Mouse (Mus musculus) hindbrain, embryonic 11.5 days (tissue): ENCODE data around the gene Fgfr2. TPM values are rescaled to one million over a fixed set of nuclear protein-coding genes. Genes with fewer than 3 reads are reported as not detected.

Experiments used
- ATAC-seq: fragments of 200-750 bp; cut with Nextera tagmentation; 2 replicates; pipeline ENCODE4 v1.8.0; 2017; ENCODE audit warnings: mild to moderate bottlenecking, moderate TSS enrichment, moderate library complexity; ENCODE audit not compliant: low FRiP score
- DNase-seq: peaks from one replicate; pipeline ENCODE4 v3.0.0-alpha.2; 2015; ENCODE audit warnings: low spot score
- H3K27ac ChIP-seq: fragments of 300-500 bp; sonication (generic); 2 replicates; pipeline ENCODE4 v1.5.1; 2014; ENCODE audit warnings: mild to moderate bottlenecking, low read depth, low read length
- H3K27me3 ChIP-seq: fragments of 300-500 bp; sonication (generic); 2 replicates; pipeline ENCODE4 v1.6.1; 2014; ENCODE audit warnings: mild to moderate bottlenecking, low read length, moderate library complexity, mixed read lengths; ENCODE audit not compliant: control insufficient read depth, insufficient read depth
- H3K36me3 ChIP-seq: fragments of 300-500 bp; sonication (generic); 2 replicates; pipeline ENCODE4 v1.6.1; 2014; ENCODE audit warnings: mild to moderate bottlenecking, low read length, moderate library complexity, mixed read lengths; ENCODE audit not compliant: control insufficient read depth, insufficient read depth
- H3K4me1 ChIP-seq: fragments of 300-500 bp; sonication (generic); replicated peaks from 2 replicates; pipeline ENCODE4 v1.6.1; 2014; ENCODE audit warnings: low read length, mixed read lengths; ENCODE audit not compliant: control insufficient read depth, insufficient read depth
- H3K4me2 ChIP-seq: fragments of 300-500 bp; sonication (generic); replicated peaks from 2 replicates; pipeline ENCODE4 v1.6.1; 2014; ENCODE audit warnings: mild to moderate bottlenecking, low read depth, low read length
- H3K4me3 ChIP-seq: fragments of 300-500 bp; sonication (generic); 2 replicates; pipeline ENCODE4 v1.5.1; 2014; ENCODE audit warnings: low read depth, low read length
- H3K9ac ChIP-seq: fragments of 300-500 bp; sonication (generic); 2 replicates; pipeline ENCODE4 v1.6.1; 2014; ENCODE audit warnings: low read depth, low read length
- H3K9me3 ChIP-seq: fragments of 300-500 bp; sonication (generic); 2 replicates; pipeline ENCODE4 v1.6.1; 2016; ENCODE audit warnings: low read length; ENCODE audit not compliant: control insufficient read depth
- WGBS: fragments of 180-500 bp; shearing (Covaris S2); extraction: QIAGEN DNeasy Blood & Tissue Kit; methylation state at CpG from one replicate; pipeline ENCODE4 v1.1.7; 2014; 5-methylcytosine and 5-hydroxymethylcytosine counted together
- polyA plus RNA-seq: library from polyadenylated mRNA; unstranded; fragments of >200 nt; fragmentation: Nextera tagmentation; extraction: Ambion mirVana; gene quantifications from 2 replicates; pipeline ENCODE4 v1.2.1, GENCODE M21; 2014

The Fgfr2 gene
- polyA plus RNA-seq, 1 experiment from 2014 or later = 71.3 TPM

DNA sequence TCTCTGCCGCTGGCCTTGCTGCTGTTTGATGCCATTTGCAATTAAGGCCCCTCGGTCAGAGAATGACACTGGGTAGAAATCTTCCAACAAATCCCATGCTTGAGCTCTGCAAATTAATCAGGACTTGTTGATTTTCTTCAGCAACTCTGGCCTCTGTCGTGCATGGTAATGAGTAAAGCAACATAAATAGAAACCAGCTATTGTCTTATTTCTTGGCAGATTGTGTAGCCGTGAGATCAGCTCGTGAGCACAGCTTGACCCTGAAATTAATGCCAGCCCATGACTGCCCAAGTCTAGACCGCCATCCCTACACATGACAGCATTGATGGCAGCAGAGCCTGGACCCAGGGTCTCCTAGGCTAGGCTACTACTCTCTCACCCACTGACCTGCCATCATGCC lies 994.5 kb downstream of the Fgfr2 start:
- H3K4me1 ChIP-seq = no peaks in the 10 kb centered on the region
- no peaks in the 10 kb centered on the region for H3K27me3 ChIP-seq
- no peak overlapping the region for H3K27ac ChIP-seq
- WGBS = 85% methylated on average over 6 of the region's 6 CpGs
- DNase-seq (no peak), ATAC-seq (no peak)
- H3K36me3 ChIP-seq = no peaks in the 10 kb centered on the region
- H3K4me3 ChIP-seq = no peak overlapping the region
- H3K9me3 ChIP-seq = no peaks in the 10 kb centered on the region
- no peak overlapping the region for H3K9ac ChIP-seq
- no peak overlapping the region for H3K4me2 ChIP-seq

- H3K9ac ChIP-seq = no peak overlapping the region
- DNase-seq = no peak
- H3K4me1 ChIP-seq = no peaks in the 10 kb centered on the region
Observed at GRCm38 (mm10) chr7:132124948-132125347, 998.2 kb downstream of the Fgfr2 start.

DNA sequence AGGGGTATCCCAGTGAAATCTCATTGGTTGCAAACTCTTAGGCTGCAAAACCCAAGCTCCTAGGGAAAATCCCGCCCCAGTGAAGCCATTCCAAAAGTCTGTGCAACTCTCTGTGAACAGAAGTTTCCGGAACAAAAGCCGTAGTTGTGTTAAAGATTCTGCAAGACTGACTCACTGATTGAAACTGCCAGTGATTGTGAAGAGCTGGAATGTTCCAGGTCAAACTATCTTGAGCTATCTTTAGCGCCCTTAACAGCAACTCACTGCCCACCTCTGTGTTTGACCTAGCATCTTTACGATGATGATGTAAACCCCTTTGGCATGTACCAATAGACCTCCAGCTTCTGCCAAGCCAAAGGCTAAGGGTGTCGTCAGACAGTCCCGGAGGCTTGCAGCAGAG lies 999.9 kb downstream of the Fgfr2 start:
- no peaks in the 10 kb centered on the region for H3K36me3 ChIP-seq
- 91% methylated on average over 7 of the region's 7 CpGs for WGBS

More at GRCm38 (mm10) chr7:132124948-132125347, 998.2 kb downstream of the Fgfr2 start:
- ATAC-seq = no peak
- H3K9me3 ChIP-seq = no peaks in the 10 kb centered on the region
- no peaks in the 10 kb centered on the region for H3K27me3 ChIP-seq
- H3K27ac ChIP-seq = no peak overlapping the region
- no peaks in the 10 kb centered on the region for H3K36me3 ChIP-seq
- H3K4me2 ChIP-seq = no peak overlapping the region
- no peak overlapping the region for H3K4me3 ChIP-seq
- 79% methylated on average over 7 of the region's 7 CpGs for WGBS

GRCm38 (mm10) chr7:132119817-132120216 lies 1003.3 kb downstream of the Fgfr2 start:
- H3K9ac ChIP-seq = no peak overlapping the region
- no peaks in the 10 kb centered on the region for H3K9me3 ChIP-seq
- H3K4me1 ChIP-seq = no peaks in the 10 kb centered on the region
- DNase-seq (no peak), ATAC-seq (no peak)
- H3K27ac ChIP-seq = no peak overlapping the region
- H3K36me3 ChIP-seq = no peaks in the 10 kb centered on the region
- H3K27me3 ChIP-seq = no peaks in the 10 kb centered on the region
- WGBS = 92% methylated on average over 4 of the region's 4 CpGs
- no peak overlapping the region for H3K4me2 ChIP-seq
- H3K4me3 ChIP-seq = no peak overlapping the region

More for the DNA sequence above, 999.9 kb downstream of the Fgfr2 start:
- H3K9ac ChIP-seq = no peak overlapping the region
- H3K27me3 ChIP-seq = no peaks in the 10 kb centered on the region
- H3K4me3 ChIP-seq = no peak overlapping the region
- H3K4me1 ChIP-seq = no peaks in the 10 kb centered on the region
- DNase-seq = no peak
- H3K27ac ChIP-seq = no peak overlapping the region
- ATAC-seq = no peak
- H3K9me3 ChIP-seq = no peaks in the 10 kb centered on the region
- H3K4me2 ChIP-seq = no peak overlapping the region

DNA sequence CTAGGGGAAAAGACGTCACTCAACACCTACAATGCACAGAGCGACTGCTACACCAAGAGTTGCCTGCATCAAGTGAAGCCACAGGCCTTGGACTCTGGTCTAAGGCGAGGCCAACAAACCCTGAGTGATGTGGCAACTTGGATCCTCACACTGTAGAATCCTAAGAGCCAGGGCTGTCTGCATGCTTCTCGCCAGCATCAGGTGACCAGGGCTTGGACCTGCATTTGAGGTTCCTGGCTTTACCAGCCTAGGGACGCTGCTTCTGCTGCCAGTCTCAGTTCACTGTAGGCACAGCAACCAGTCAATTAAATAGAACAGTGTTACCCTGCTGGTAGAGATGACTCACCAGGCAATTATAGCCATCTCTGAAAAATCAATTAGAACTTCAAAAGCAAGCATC lies 1011.4 kb downstream of the Fgfr2 start:
- Histone ChIP-seq H3K27ac (no peak overlapping the region), H3K9me3 (no peaks in the 10 kb centered on the region), H3K4me3 (no peak overlapping the region), H3K27me3 (no peaks in the 10 kb centered on the region), H3K4me2 (no peak overlapping the region), H3K36me3 (no peaks in the 10 kb centered on the region), H3K4me1 (no peaks in the 10 kb centered on the region), H3K9ac (no peak overlapping the region)
- 81% methylated on average over 5 of the region's 5 CpGs for WGBS
- DNase-seq (no peak), ATAC-seq (no peak)

DNA sequence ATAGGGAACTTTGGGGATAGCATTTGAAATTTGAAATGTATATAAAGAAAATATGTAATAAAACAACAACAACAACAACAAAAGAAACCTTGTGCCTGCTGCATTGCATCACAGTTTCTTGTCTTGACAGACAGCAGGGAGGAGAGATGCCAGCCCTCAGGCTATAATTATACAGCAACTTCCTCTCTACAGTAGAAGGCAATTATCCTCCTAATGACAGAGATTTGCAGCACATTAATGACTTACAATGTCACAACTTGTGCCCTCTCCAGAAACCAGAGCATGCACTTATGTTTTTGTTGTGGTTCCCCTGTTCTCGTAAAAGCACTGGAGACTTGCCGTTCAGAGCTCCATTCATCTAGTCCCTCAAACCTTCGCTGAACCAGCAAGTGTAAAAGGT lies 1012.8 kb downstream of the Fgfr2 start:
- WGBS = 92% methylated on average over 3 of the region's 3 CpGs
- no peak for DNase-seq
- no peaks in the 10 kb centered on the region for H3K36me3 ChIP-seq
- H3K4me2 ChIP-seq = no peak overlapping the region
- H3K27me3 ChIP-seq = no peaks in the 10 kb centered on the region
- no peak for ATAC-seq
- no peak overlapping the region for H3K4me3 ChIP-seq
- H3K9ac ChIP-seq = no peak overlapping the region
- H3K4me1 ChIP-seq = no peaks in the 10 kb centered on the region
- H3K27ac ChIP-seq = no peak overlapping the region
- H3K9me3 ChIP-seq = no peaks in the 10 kb centered on the region

DNA sequence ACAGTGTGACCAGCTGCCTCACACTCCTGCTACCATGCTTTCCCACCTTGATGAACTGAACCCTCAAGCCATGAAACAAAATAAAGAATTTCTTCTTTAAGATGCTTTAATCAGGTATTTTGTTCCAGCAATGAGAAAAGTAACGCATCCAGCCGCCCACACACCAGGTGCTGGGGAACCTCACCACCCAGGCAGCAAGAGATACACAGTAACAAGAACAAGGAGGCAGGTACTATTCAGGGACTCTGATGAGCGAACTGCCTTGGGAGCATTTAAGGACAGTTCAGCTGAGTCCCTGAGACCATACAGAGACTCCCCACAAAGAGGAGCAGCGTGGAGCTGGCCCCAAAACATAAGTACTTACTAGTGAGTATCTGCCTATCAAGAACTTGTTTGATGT lies 1016.3 kb downstream of the Fgfr2 start:
- DNase-seq = no peak
- 80% methylated on average over 4 of the region's 4 CpGs for WGBS
- Histone ChIP-seq H3K9me3 (no peaks in the 10 kb centered on the region), H3K4me3 (no peak overlapping the region), H3K9ac (no peak overlapping the region), H3K27ac (no peak overlapping the region), H3K4me2 (no peak overlapping the region), H3K27me3 (no peaks in the 10 kb centered on the region), H3K36me3 (no peaks in the 10 kb centered on the region), H3K4me1 (no peaks in the 10 kb centered on the region)
- ATAC-seq = no peak

- Histone ChIP-seq H3K9ac (no peak overlapping the region), H3K27ac (no peak overlapping the region), H3K36me3 (no peaks in the 10 kb centered on the region), H3K4me2 (no peak overlapping the region), H3K4me1 (no peaks in the 10 kb centered on the region), H3K27me3 (no peaks in the 10 kb centered on the region), H3K4me3 (no peak overlapping the region), H3K9me3 (no peaks in the 10 kb centered on the region)
- WGBS = 83% methylated on average over 4 of the region's 4 CpGs
- ATAC-seq (no peak), DNase-seq (no peak)
Observed at GRCm38 (mm10) chr7:132105326-132105725, 1017.8 kb downstream of the Fgfr2 start.

DNA sequence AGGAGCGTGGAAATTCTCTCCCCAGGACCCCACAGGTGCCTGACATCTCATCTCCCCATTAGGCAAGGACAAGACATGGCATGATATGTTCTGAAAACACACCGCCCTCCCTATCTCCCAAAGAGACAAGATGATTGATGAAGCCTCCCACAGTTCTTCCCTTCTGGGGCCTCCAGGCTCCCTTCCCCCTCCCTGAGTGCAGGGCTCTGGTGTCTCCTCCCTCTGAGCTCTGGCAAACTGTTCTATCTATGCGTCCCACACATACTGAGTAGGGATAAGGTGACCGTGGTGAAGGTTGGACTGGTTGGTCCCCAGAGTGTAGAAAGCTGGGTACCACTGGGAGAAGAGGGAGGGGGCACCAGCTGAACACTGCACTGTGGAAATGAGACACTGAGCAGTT lies 1024.7 kb downstream of the Fgfr2 start:
- WGBS = 68% methylated on average over 4 of the region's 4 CpGs
- H3K27ac ChIP-seq = no peak overlapping the region
- H3K4me3 ChIP-seq = no peak overlapping the region
- no peaks in the 10 kb centered on the region for H3K27me3 ChIP-seq
- DNase-seq (peak; percentile 10), ATAC-seq (no peak)
- no peak overlapping the region for H3K4me2 ChIP-seq
- no peak overlapping the region for H3K9ac ChIP-seq
- H3K4me1 ChIP-seq = no peaks in the 10 kb centered on the region; the same call in 1 of the 2 replicates
- H3K9me3 ChIP-seq = no peaks in the 10 kb centered on the region
- no peaks in the 10 kb centered on the region for H3K36me3 ChIP-seq
